1 mouse cellular context compared by ENCODE assay signal in the genomic region with DNA sequence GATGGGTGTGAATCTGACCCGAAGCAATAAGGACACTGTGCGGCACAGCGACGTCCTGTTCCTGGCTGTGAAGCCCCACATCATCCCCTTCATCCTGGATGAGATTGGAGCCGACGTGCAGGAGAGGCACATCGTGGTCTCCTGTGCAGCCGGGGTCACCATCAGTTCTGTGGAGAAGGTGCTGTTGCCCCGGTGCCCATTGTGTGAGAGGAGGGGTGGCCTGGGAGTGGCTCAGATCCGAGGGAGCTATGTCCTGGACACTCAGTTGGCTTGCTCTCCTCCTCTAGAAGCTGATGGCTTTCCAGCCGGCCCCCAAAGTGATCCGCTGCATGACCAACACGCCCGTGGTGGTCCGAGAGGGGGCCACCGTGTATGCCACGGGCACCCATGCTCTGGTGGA.
TF ChIP-seq lines count a peak whose summit lies in the region.

No protein-coding gene starts in this region.

TF ChIP-seq in CH12.LX, 34 proteins besides CTCF, POLR2A, EP300 and RAD21:
- TF ChIP-seq JUND (conservative IDR thresholded peaks at IDR 0.05; ENCODE audit: low read depth, low read length), result no peak
- TF ChIP-seq RCOR1 (conservative IDR thresholded peaks at IDR 0.05; ENCODE audit: low read depth, low read length), result no peak
- TF ChIP-seq ZKSCAN1 (IDR thresholded peaks at IDR 0.05; ENCODE audit: borderline replicate concordance, low read depth, low read length), result no peak
- TF ChIP-seq MYC (IDR thresholded peaks at IDR 0.05; ENCODE audit: low read depth, low read length), result no peak
- TF ChIP-seq USF2 (conservative IDR thresholded peaks at IDR 0.05; ENCODE audit: low read depth, low read length), result no peak
- no peak for TF ChIP-seq ZC3H11A (IDR thresholded peaks at IDR 0.05; ENCODE audit: low read depth, low read length)
- TF ChIP-seq TCF12 (IDR thresholded peaks at IDR 0.05; ENCODE audit: low read depth, low read length), result no peak
- TF ChIP-seq CHD1 (IDR thresholded peaks at IDR 0.05; ENCODE audit: low read depth, low read length), result no peak
- TF ChIP-seq MEF2A (IDR thresholded peaks at IDR 0.05; ENCODE audit: borderline replicate concordance, low read depth, low read length), result no peak
- no peak for TF ChIP-seq KAT2A (IDR thresholded peaks at IDR 0.05; ENCODE audit: insufficient replicate concordance, low read length)
- no peak for TF ChIP-seq NRF1 (IDR thresholded peaks at IDR 0.05; ENCODE audit: low read depth, low read length)
- TF ChIP-seq MAFK (IDR thresholded peaks at IDR 0.05; ENCODE audit: insufficient replicate concordance, low read length), result no peak
- no peak for TF ChIP-seq SIN3A (IDR thresholded peaks at IDR 0.05; ENCODE audit: low read length)
- no peak for TF ChIP-seq NELFE (IDR thresholded peaks at IDR 0.05; ENCODE audit: low read depth, low read length)
- no peak for TF ChIP-seq PAX5 (IDR thresholded peaks at IDR 0.05; ENCODE audit: low read length)
